Mouse (Mus musculus) lung, postnatal 0 days (tissue): ENCODE data around the gene Pde11a.

ENCODE experiments used
- CTCF ChIP-seq: IDR thresholded peaks from 2 replicates; pipeline ENCODE4 v1.5.1; 2016; ENCODE audit warnings: antibody characterized with exemption, mild to moderate bottlenecking
- EP300 ChIP-seq: IDR thresholded peaks from 2 replicates; pipeline ENCODE4 v1.6.1; 2016; ENCODE audit warnings: antibody characterized with exemption, mild to moderate bottlenecking, control low read depth

- TF ChIP-seq CTCF (no peak), EP300 (no peak)
Observed at GRCm38 (mm10) chr2:76338215-76339156, at the start of gene Pde11a.
